20 mouse cellular contexts compared by ENCODE assay signal in genomic region chr12:83475419-83475818, GRCm38 (mm10). TPM values are rescaled to one million over a fixed set of nuclear protein-coding genes. Genes with fewer than 3 reads are reported as not detected.
DNase-seq lines count a peak whose midpoint lies in the region; ATAC-seq and TF ChIP-seq lines count a peak whose summit lies in the region.
"Had no signal": no experiment of that assay in that cellular context is flagged by ENCODE, and none has a peak within 500 bp of the region (broad histone marks: within the 10 kb centered on the region; RNA-seq: fewer than 3 reads in every experiment).

No protein-coding gene starts in this region.

- DNase-seq in hindbrain, postnatal 0 days (ENCODE audit: low spot score): no peak
- no peak for DNase-seq in midbrain, embryonic 10.5 days (ENCODE audit: low spot score)
- DNase-seq in retina, embryonic 14.5 days (ENCODE audit: low spot score): peak; percentile 46
- DNase-seq in retina, postnatal 1 day: no peak
- DNase-seq: adrenal gland, adult 2 months; adrenal gland, postnatal 25 days; cerebellum, adult 8-10 months; cerebellum, postnatal 14 days; embryo, embryonic 11 days; gastrocnemius, postnatal 36 days; heart, adult 18-20 months had no signal

- TF ChIP-seq CTCF in hindbrain, postnatal 0 days (IDR thresholded peaks at IDR 0.05; ENCODE audit: low read depth): no peak

- peak overlapping the region; percentile 55 for H3K27ac ChIP-seq in hindbrain, embryonic 13.5 days
- no peak overlapping the region for H3K27ac ChIP-seq in hindbrain, postnatal 0 days
- peak overlapping the region; percentile 27 for H3K27ac ChIP-seq in midbrain, embryonic 13.5 days
- no peak overlapping the region for H3K27ac ChIP-seq in midbrain, embryonic 10.5 days (replicated peaks)
- H3K27ac ChIP-seq: embryonic facial prominence, embryonic 15.5 days; forebrain, embryonic 10.5 days; heart, embryonic 15.5 days; hindbrain, embryonic 10.5 days had no signal

- no peaks in the 10 kb centered on the region for H3K27me3 ChIP-seq in hindbrain, embryonic 13.5 days
- no peaks in the 10 kb centered on the region for H3K27me3 ChIP-seq in hindbrain, postnatal 0 days (ENCODE audit: insufficient read depth, low read length)
- H3K27me3 ChIP-seq in midbrain, embryonic 13.5 days: no peaks in the 10 kb centered on the region
- H3K27me3 ChIP-seq in midbrain, embryonic 10.5 days (ENCODE audit: low read depth, poor library complexity, severe bottlenecking): peaks cover 25% of the 10 kb centered on the region
- H3K27me3 ChIP-seq: embryonic facial prominence, embryonic 15.5 days; heart, embryonic 15.5 days had no signal

- peak overlapping the region; percentile 23; the same call in 1 of the 2 replicates for H3K4me2 ChIP-seq in hindbrain, embryonic 13.5 days
- no peak overlapping the region for H3K4me2 ChIP-seq in hindbrain, postnatal 0 days (ENCODE audit: low read depth, low read length)
- H3K4me2 ChIP-seq in midbrain, embryonic 13.5 days (replicated peaks): no peak overlapping the region
- H3K4me2 ChIP-seq: embryonic facial prominence, embryonic 15.5 days; heart, embryonic 11.5 days; heart, embryonic 15.5 days had no signal

- no peak overlapping the region for H3K4me3 ChIP-seq in hindbrain, embryonic 13.5 days
- no peak overlapping the region for H3K4me3 ChIP-seq in hindbrain, postnatal 0 days (ENCODE audit: low read length)
- H3K4me3 ChIP-seq in midbrain, embryonic 13.5 days (replicated peaks): no peak overlapping the region
- no peak overlapping the region for H3K4me3 ChIP-seq in midbrain, embryonic 10.5 days
- H3K4me3 ChIP-seq: embryonic facial prominence, embryonic 15.5 days; erythroblast, embryonic 14.5 days; forebrain, embryonic 10.5 days; heart, embryonic 15.5 days; hindbrain, embryonic 10.5 days had no signal

- H3K36me3 ChIP-seq in hindbrain, embryonic 13.5 days: no peaks in the 10 kb centered on the region
- no peaks in the 10 kb centered on the region for H3K36me3 ChIP-seq in hindbrain, postnatal 0 days (ENCODE audit: insufficient read depth, low read length)
- no peaks in the 10 kb centered on the region for H3K36me3 ChIP-seq in midbrain, embryonic 13.5 days
- no peaks in the 10 kb centered on the region for H3K36me3 ChIP-seq in midbrain, embryonic 10.5 days
- H3K36me3 ChIP-seq: embryonic facial prominence, embryonic 15.5 days; forebrain, embryonic 10.5 days; heart, embryonic 15.5 days; hindbrain, embryonic 10.5 days had no signal

- ATAC-seq in hindbrain, embryonic 13.5 days (ENCODE audit: low FRiP score): no peak; the same call in 1 of the 2 replicates
- ATAC-seq in hindbrain, postnatal 0 days: no peak
- no peak for ATAC-seq in midbrain, embryonic 13.5 days
- ATAC-seq: inflammation-experienced regulatory T-cells, adult 6 months had no signal

- WGBS in hindbrain, embryonic 13.5 days: 29% methylated on average over 6 of the region's 6 CpGs
- 39% methylated on average over 6 of the region's 6 CpGs for WGBS in hindbrain, postnatal 0 days
- WGBS in midbrain, embryonic 13.5 days: 31% methylated on average over 6 of the region's 6 CpGs
- WGBS in midbrain, embryonic 10.5 days: 64% methylated on average over 6 of the region's 6 CpGs

- no peak overlapping the region for H3K9ac ChIP-seq in hindbrain, embryonic 13.5 days
- H3K9ac ChIP-seq in hindbrain, postnatal 0 days (replicated peaks; ENCODE audit: low read length): no peak overlapping the region
- no peak overlapping the region for H3K9ac ChIP-seq in midbrain, embryonic 13.5 days (replicated peaks)
- H3K9ac ChIP-seq: embryonic facial prominence, embryonic 15.5 days; heart, embryonic 15.5 days had no signal

- H3K9me3 ChIP-seq in hindbrain, embryonic 13.5 days: no peaks in the 10 kb centered on the region
- H3K9me3 ChIP-seq in hindbrain, postnatal 0 days (ENCODE audit: low read length): no peaks in the 10 kb centered on the region
- no peaks in the 10 kb centered on the region for H3K9me3 ChIP-seq in midbrain, embryonic 13.5 days
- H3K9me3 ChIP-seq in midbrain, embryonic 10.5 days (replicated peaks): no peaks in the 10 kb centered on the region
- H3K9me3 ChIP-seq: embryonic facial prominence, embryonic 15.5 days; forebrain, embryonic 10.5 days; heart, embryonic 15.5 days; hindbrain, embryonic 10.5 days had no signal

- H3K4me1 ChIP-seq in hindbrain, embryonic 13.5 days (replicated peaks): peaks cover 35% of the 10 kb centered on the region
- peaks cover 15% of the 10 kb centered on the region; the same call in 1 of the 2 replicates for H3K4me1 ChIP-seq in hindbrain, postnatal 0 days (ENCODE audit: insufficient read depth, low read length)
- H3K4me1 ChIP-seq in midbrain, embryonic 13.5 days (replicated peaks): peaks cover 45% of the 10 kb centered on the region
- peaks cover 49% of the 10 kb centered on the region for H3K4me1 ChIP-seq in midbrain, embryonic 10.5 days
- H3K4me1 ChIP-seq: embryonic facial prominence, embryonic 15.5 days had no signal

RNA-seq across cellular contexts. Expression of gene Dpf3, which starts 12.1 kb away (rescaled TPM):
- 26.9 and 27.7 TPM in 2 replicates for polyA plus RNA-seq in hindbrain, embryonic 13.5 days (2015; fragmentation: Nextera tagmentation; extraction: Ambion mirVana)
- 35.8 and 38.9 TPM in 2 replicates for total RNA-seq in hindbrain, postnatal 0 days (2014; rRNA removed)
- 16.0 and 19.8 TPM in 2 replicates for polyA plus RNA-seq in hindbrain, postnatal 0 days (2015; fragmentation: Nextera tagmentation; extraction: Ambion mirVana)
- polyA plus RNA-seq in midbrain, embryonic 13.5 days (2015; fragmentation: Nextera tagmentation; extraction: Ambion mirVana): 25.2 and 26.9 TPM in 2 replicates
- polyA plus RNA-seq in midbrain, embryonic 10.5 days (2016; fragmentation: Nextera tagmentation; extraction: Ambion mirVana): 6.4 and 9.5 TPM in 2 replicates

RNA-seq across cellular contexts. Expression of gene Dcaf4, which starts 44.8 kb away (rescaled TPM):
- 37.3 and 40.6 TPM in 2 replicates for polyA plus RNA-seq in hindbrain, embryonic 13.5 days (2015; fragmentation: Nextera tagmentation; extraction: Ambion mirVana)
- 45.0 and 55.6 TPM in 2 replicates for total RNA-seq in hindbrain, postnatal 0 days (2014; rRNA removed)
- polyA plus RNA-seq in hindbrain, postnatal 0 days (2015; fragmentation: Nextera tagmentation; extraction: Ambion mirVana): 34.5 and 36.9 TPM in 2 replicates
- 38.0 and 39.0 TPM in 2 replicates for polyA plus RNA-seq in midbrain, embryonic 13.5 days (2015; fragmentation: Nextera tagmentation; extraction: Ambion mirVana)
- 23.6 and 23.8 TPM in 2 replicates for polyA plus RNA-seq in midbrain, embryonic 10.5 days (2016; fragmentation: Nextera tagmentation; extraction: Ambion mirVana)

Comparison
In these comparisons a context has a peak if more than half of its experiments do, and no peak if none do; other contexts are left out.
1. H3K27ac ChIP-seq: peak in hindbrain, embryonic 13.5 days (single experiment) and midbrain, embryonic 13.5 days (single experiment); none in hindbrain, postnatal 0 days (single experiment) and midbrain, embryonic 10.5 days (single experiment).